In the genomic region with DNA sequence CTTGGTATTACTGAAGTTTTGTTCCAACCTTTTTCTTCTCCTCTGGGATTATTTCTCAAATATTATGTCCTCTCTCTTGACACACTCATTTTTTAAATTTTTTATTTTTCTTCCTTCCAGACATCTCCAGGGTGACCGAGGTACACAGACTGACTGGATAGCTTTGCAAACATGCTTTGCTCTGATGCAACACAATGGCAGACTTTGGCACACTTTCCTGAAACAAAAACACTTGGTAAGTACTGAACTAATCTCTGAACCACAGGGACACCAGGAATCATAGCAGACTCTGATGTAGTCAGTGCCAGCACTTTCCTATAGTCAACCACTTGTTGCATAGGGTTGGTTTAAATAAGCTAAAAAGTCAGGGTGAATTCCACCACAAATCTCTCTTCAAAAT, we compare ENCODE assay signal across 14 mouse cellular contexts.
DNase-seq lines count a peak whose midpoint lies in the region; ATAC-seq and TF ChIP-seq lines count a peak whose summit lies in the region.
"Had no signal": no experiment of that assay in that cellular context is flagged by ENCODE, and none has a peak within 500 bp of the region (broad histone marks: within the 10 kb centered on the region; RNA-seq: fewer than 3 reads in every experiment).

No protein-coding gene starts in this region.

- 91% methylated on average over 1 of the region's 1 CpGs for WGBS in neural tube, embryonic 15.5 days

- H3K36me3 ChIP-seq in myocyte (ENCODE audit: control insufficient read depth, insufficient read depth): no peaks in the 10 kb centered on the region
- no peaks in the 10 kb centered on the region for H3K36me3 ChIP-seq in neural tube, embryonic 15.5 days
- H3K36me3 ChIP-seq: limb, embryonic 15.5 days; lung, embryonic 15.5 days had no signal

- H3K79me2 ChIP-seq in myocyte (ENCODE audit: control insufficient read depth, insufficient read depth): no peaks in the 10 kb centered on the region

- peak; percentile 5 for DNase-seq in gastrocnemius, postnatal 25 days
- no peak for DNase-seq in gastrocnemius, adult 8-10 months (ENCODE audit: low spot score in 2 of 2)
- peak; percentile 7 for DNase-seq in kidney, postnatal 14 days
- no peak for DNase-seq in kidney, postnatal 25 days
- DNase-seq in gonadal fat pad, adult 2 months (ENCODE audit: low read depth): peak; percentile 47
- no peak for DNase-seq in layer of hippocampus, postnatal 14 days (ENCODE audit: low spot score in 2 of 2)
- DNase-seq: cerebellum, adult 9-10 months; thymus, adult 2 months had no signal

- no peaks in the 10 kb centered on the region for H3K4me1 ChIP-seq in neural tube, embryonic 15.5 days
- H3K4me1 ChIP-seq: limb, embryonic 15.5 days; lung, embryonic 15.5 days had no signal

- no peaks in the 10 kb centered on the region for H3K9me3 ChIP-seq in neural tube, embryonic 15.5 days (replicated peaks)
- H3K9me3 ChIP-seq: limb, embryonic 15.5 days; lung, embryonic 15.5 days had no signal

- H3K9ac ChIP-seq in neural tube, embryonic 15.5 days (replicated peaks): no peak overlapping the region
- H3K9ac ChIP-seq: limb, embryonic 15.5 days; lung, embryonic 15.5 days had no signal

- TF ChIP-seq POLR2A in myocyte (IDR thresholded peaks at IDR 0.05; ENCODE audit: insufficient read length, low read depth): no peak

- no peak overlapping the region for H3K27ac ChIP-seq in neural tube, embryonic 15.5 days (replicated peaks)
- H3K27ac ChIP-seq: limb, embryonic 15.5 days; lung, embryonic 15.5 days had no signal

- H3K4me2 ChIP-seq in myocyte (ENCODE audit: low read depth): no peak overlapping the region
- no peak overlapping the region for H3K4me2 ChIP-seq in neural tube, embryonic 15.5 days
- H3K4me2 ChIP-seq: limb, embryonic 15.5 days; lung, embryonic 15.5 days; midbrain, embryonic 11.5 days had no signal

- H3K27me3 ChIP-seq in myocyte (ENCODE audit: control insufficient read depth, insufficient read depth, insufficient read length): no peaks in the 10 kb centered on the region
- no peaks in the 10 kb centered on the region for H3K27me3 ChIP-seq in neural tube, embryonic 15.5 days (replicated peaks)
- H3K27me3 ChIP-seq: limb, embryonic 15.5 days; lung, embryonic 15.5 days had no signal

- H3K4me3 ChIP-seq in myocyte: no peak overlapping the region
- no peak overlapping the region for H3K4me3 ChIP-seq in neural tube, embryonic 15.5 days (replicated peaks)
- H3K4me3 ChIP-seq: erythroblast, embryonic 14.5 days; limb, embryonic 15.5 days; lung, embryonic 15.5 days had no signal

- H3ac ChIP-seq in myocyte (ENCODE audit: control insufficient read depth, insufficient read length): no peak overlapping the region

- ATAC-seq in neural tube, embryonic 15.5 days (ENCODE audit: low FRiP score): no peak

TF ChIP-seq in myocyte, 11 proteins besides CTCF, POLR2A, EP300 and RAD21:
- peak; percentile 53; the same call in 1 of the 2 replicates for TF ChIP-seq CEBPB (IDR thresholded peaks at IDR 0.05; ENCODE audit: insufficient read depth, poor library complexity, severe bottlenecking)
- TF ChIP-seq TCF3 (IDR thresholded peaks at IDR 0.05; ENCODE audit: insufficient read length, low read depth): no peak
TF ChIP-seq in myocyte: peak in this region for 1.

Comparison
In these comparisons a context has a peak if more than half of its experiments do, and no peak if none do; other contexts are left out.
1. DNase-seq: peak in gastrocnemius, postnatal 25 days (single experiment), kidney, postnatal 14 days (single experiment) and gonadal fat pad, adult 2 months (single experiment); none in gastrocnemius, adult 8-10 months (0 of 2), kidney, postnatal 25 days (0 of 2) and layer of hippocampus, postnatal 14 days (0 of 2).